Mouse (Mus musculus): Measurements from ENCODE around the gene Usp17le. TPM values are rescaled to one million over a fixed set of nuclear protein-coding genes. Genes with fewer than 3 reads are reported as not detected.

The Usp17le gene
- not detected in 2 replicates for polyA plus RNA-seq (2012; rRNA removed)

DNA sequence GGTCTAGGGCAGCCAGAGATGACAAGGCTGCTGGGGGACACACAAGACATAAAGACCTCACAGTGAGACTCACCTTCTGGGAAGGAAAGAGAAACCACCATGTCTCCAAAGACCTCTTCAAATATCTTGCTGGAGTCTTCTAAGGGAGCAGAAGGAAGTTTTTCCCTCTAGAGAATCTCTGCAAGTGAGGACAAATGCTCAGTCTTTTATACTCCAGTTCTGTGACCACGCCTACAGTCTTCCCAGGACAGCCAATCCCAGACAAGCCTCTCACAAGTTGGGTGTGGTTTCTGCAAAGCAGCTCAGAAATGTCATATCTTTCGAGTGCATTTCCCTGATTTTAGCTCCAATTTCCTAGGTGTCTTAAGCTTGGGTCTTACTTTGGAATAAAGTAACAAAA, at the start of gene Usp17le:
Gene Usp17le, minus strand, starts transcription at position 101 of the 400 bp plus-strand sequence.

Other genes with a start within 250 kb of the Usp17le start
- gene Olfr651, start 227.3 kb downstream of the Usp17le start, polyA plus RNA-seq (2012; rRNA removed) = not detected in 2 replicates
- gene Olfr652, start 216.6 kb downstream of the Usp17le start, polyA plus RNA-seq (2012; rRNA removed) = not detected in 2 replicates
- not detected in 2 replicates for gene Olfr653, start 200.2 kb downstream of the Usp17le start, polyA plus RNA-seq (2012; rRNA removed)
- gene Olfr654, start 190.4 kb downstream of the Usp17le start, polyA plus RNA-seq (2012; rRNA removed) = not detected in 2 replicates
- gene Olfr655, start 175.7 kb downstream of the Usp17le start, polyA plus RNA-seq (2012; rRNA removed) = not detected in 2 replicates
- gene Olfr656, start 163.5 kb downstream of the Usp17le start, polyA plus RNA-seq (2012; rRNA removed) = not detected in 2 replicates
- gene Olfr657, start 152.7 kb downstream of the Usp17le start, polyA plus RNA-seq (2012; rRNA removed) = not detected in 2 replicates
- not detected in 2 replicates for gene Olfr658, start 130.2 kb downstream of the Usp17le start, polyA plus RNA-seq (2012; rRNA removed)
- gene Olfr659, start 110.7 kb downstream of the Usp17le start, polyA plus RNA-seq (2012; rRNA removed) = not detected in 2 replicates
- gene Olfr661, start 91.0 kb downstream of the Usp17le start, polyA plus RNA-seq (2012; rRNA removed) = not detected in 2 replicates
- gene Usp17lb, start 65.1 kb upstream of the Usp17le start, polyA plus RNA-seq (2012; rRNA removed) = not detected in 2 replicates
- gene Usp17la, start 79.5 kb upstream of the Usp17le start, polyA plus RNA-seq (2012; rRNA removed) = not detected in 2 replicates
- not detected in 2 replicates for gene Olfr665, start 100.6 kb upstream of the Usp17le start, polyA plus RNA-seq (2012; rRNA removed)
- gene Olfr666, start 118.5 kb upstream of the Usp17le start, polyA plus RNA-seq (2012; rRNA removed) = not detected in 2 replicates
- gene Olfr667, start 144.0 kb upstream of the Usp17le start, polyA plus RNA-seq (2012; rRNA removed) = not detected in 2 replicates
- not detected in 2 replicates for gene Olfr668, start 150.6 kb upstream of the Usp17le start, polyA plus RNA-seq (2012; rRNA removed)
- gene Olfr669, start 156.8 kb upstream of the Usp17le start, polyA plus RNA-seq (2012; rRNA removed) = not detected in 2 replicates
- not detected in 2 replicates for gene Olfr670, start 185.2 kb upstream of the Usp17le start, polyA plus RNA-seq (2012; rRNA removed)
- gene Olfr671, start 201.7 kb upstream of the Usp17le start, polyA plus RNA-seq (2012; rRNA removed) = not detected in 2 replicates
- gene Olfr672, start 224.6 kb upstream of the Usp17le start, polyA plus RNA-seq (2012; rRNA removed) = not detected in 2 replicates